Mouse (Mus musculus) forebrain, embryonic 15.5 days (tissue): ENCODE measurements around the gene Duxbl1. TPM values are rescaled to one million over a fixed set of nuclear protein-coding genes. Genes with fewer than 3 reads are reported as not detected.
"Not testable (repeated sequence)": the region's sequence is repeated elsewhere in the genome, so short reads cannot be mapped to it uniquely, and the experiment has no call there.

Experiments
- ATAC-seq: fragments of 200-750 bp; cut with Nextera tagmentation; replicated peaks from 2 replicates; pipeline ENCODE4 v1.8.0; 2017; ENCODE audit warnings: mild to moderate bottlenecking, moderate TSS enrichment, moderate library complexity
- H3K27ac ChIP-seq: fragments of 300-500 bp; sonication (generic); replicated peaks from 2 replicates; pipeline ENCODE4 v1.5.1; 2015; ENCODE audit warnings: mild to moderate bottlenecking, inconsistent platforms
- H3K27me3 ChIP-seq: fragments of 300-500 bp; sonication (generic); 2 replicates; pipeline ENCODE4 v1.6.1; 2015; ENCODE audit warnings: inconsistent platforms
- H3K36me3 ChIP-seq: fragments of 300-500 bp; sonication (generic); 2 replicates; pipeline ENCODE4 v1.6.1; 2015; ENCODE audit warnings: mild to moderate bottlenecking, inconsistent platforms
- H3K4me1 ChIP-seq: fragments of 300-500 bp; sonication (generic); 2 replicates; pipeline ENCODE4 v1.6.1; 2015; ENCODE audit warnings: inconsistent platforms
- H3K4me2 ChIP-seq: fragments of 300-500 bp; sonication (generic); replicated peaks from 2 replicates; pipeline ENCODE4 v1.6.1; 2015; ENCODE audit warnings: mild to moderate bottlenecking, inconsistent platforms
- H3K4me3 ChIP-seq: fragments of 300-500 bp; sonication (generic); 2 replicates; pipeline ENCODE4 v1.5.1; 2015; ENCODE audit warnings: mild to moderate bottlenecking, inconsistent platforms
- H3K9ac ChIP-seq: fragments of 300-500 bp; sonication (generic); replicated peaks from 2 replicates; pipeline ENCODE4 v1.6.1; 2015; ENCODE audit warnings: mild to moderate bottlenecking, inconsistent platforms
- H3K9me3 ChIP-seq: fragments of 300-500 bp; sonication (generic); 2 replicates; pipeline ENCODE4 v1.6.1; 2016; ENCODE audit warnings: inconsistent platforms
- WGBS: fragments of 180-500 bp; shearing (Covaris S2); methylation state at CpG from one replicate; pipeline ENCODE4 v1.1.7; 2015; ENCODE audit warnings: mixed read lengths; 5-methylcytosine and 5-hydroxymethylcytosine counted together
- polyA plus RNA-seq: library from polyadenylated mRNA; unstranded; fragments of >200 nt; fragmentation: Nextera tagmentation; extraction: Ambion mirVana; gene quantifications from 2 replicates; pipeline ENCODE4 v1.2.1, GENCODE M21; 2015

Duxbl1 gene
- polyA plus RNA-seq, 1 experiment from 2014 or later, result 3.4 TPM

DNA sequence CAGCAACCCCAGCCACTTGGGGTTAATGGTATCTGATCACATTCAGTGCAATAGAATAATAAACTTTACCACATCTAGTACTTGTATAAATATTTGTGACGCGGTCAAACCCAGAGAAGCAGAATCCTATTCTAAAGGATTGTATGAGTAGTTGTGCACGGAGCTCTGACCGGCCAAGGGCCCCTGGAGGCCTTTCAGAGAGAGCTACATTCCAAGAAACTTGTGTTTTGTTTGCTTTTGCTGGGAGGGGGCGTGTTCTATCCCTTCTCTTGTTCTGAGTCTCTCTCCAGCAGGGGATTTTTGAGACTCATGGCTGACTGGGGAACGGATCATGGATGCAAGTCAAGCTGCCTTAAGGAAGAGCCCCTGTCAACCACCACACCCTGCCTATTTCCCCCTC, 57.1 kb downstream of the Duxbl1 start:
- not testable (repeated sequence) for ATAC-seq, H3K4me2 ChIP-seq, H3K9ac ChIP-seq, H3K36me3 ChIP-seq, H3K4me3 ChIP-seq, H3K27me3 ChIP-seq, H3K9me3 ChIP-seq, H3K27ac ChIP-seq, H3K4me1 ChIP-seq
- WGBS, result no CpG with 5 or more reads among the region's 6 CpGs

Other genes starting within 250 kb of the Duxbl1 start
- gene Zcchc24, start 209.5 kb upstream of the Duxbl1 start, polyA plus RNA-seq, result 10.7 and 12.3 TPM in 2 replicates
- 1.7 and 1.8 TPM in 2 replicates for gene Anxa11, start 136.4 kb upstream of the Duxbl1 start, polyA plus RNA-seq
- not detected in 2 replicates for gene Plac9a, start 75.5 kb upstream of the Duxbl1 start, polyA plus RNA-seq
- gene Tmem254a, start 50.9 kb upstream of the Duxbl1 start, polyA plus RNA-seq, result 1.6 and 2.0 TPM in 2 replicates
- not detected in 2 replicates for gene Cphx1, start 40.3 kb upstream of the Duxbl1 start, polyA plus RNA-seq
- gene Gm9780, start 64.1 kb downstream of the Duxbl1 start, polyA plus RNA-seq, result 8.3 and 9.1 TPM in 2 replicates
- 14.9 and 18.4 TPM in 2 replicates for gene Tmem254c, start 88.8 kb downstream of the Duxbl1 start, polyA plus RNA-seq
- gene Cphx2, start 102.9 kb downstream of the Duxbl1 start, polyA plus RNA-seq, result not detected in 2 replicates
- gene Cphx3, start 103.7 kb downstream of the Duxbl1 start, polyA plus RNA-seq, result not detected in 2 replicates
- 3.8 TPM in 1 of 2 replicates, not detected in the other for gene Duxbl2, start 139.8 kb downstream of the Duxbl1 start, polyA plus RNA-seq
- gene Plac9b, start 203.9 kb downstream of the Duxbl1 start, polyA plus RNA-seq, result 6.7 and 7.7 TPM in 2 replicates
- gene Tmem254b, start 228.5 kb downstream of the Duxbl1 start, polyA plus RNA-seq, result 14.3 and 20.6 TPM in 2 replicates